Mouse (Mus musculus) CH12.LX (cell line): ENCODE data around the gene Edar. TPM values are rescaled to one million over a fixed set of nuclear protein-coding genes. Genes with fewer than 3 reads are reported as not detected.

ENCODE experiments used
- DNase-seq: peaks from one replicate; pipeline ENCODE4 v3.0.0-alpha.2; 2013; ENCODE audit errors: extremely low read depth
- H3K27ac ChIP-seq: 2 replicates; pipeline ENCODE4 v1.5.1; 2012; ENCODE audit warnings: low read depth, mild to moderate bottlenecking, control low read depth, moderate library complexity; ENCODE audit not compliant: insufficient read depth
- H3K27me3 ChIP-seq: replicated peaks from 2 replicates; pipeline ENCODE3; 2012; ENCODE audit warnings: inconsistent platforms
- H3K36me3 ChIP-seq, 2 experiments: replicated peaks in 1 of 2; 2 replicates each; pipeline versions ENCODE3 to v1.6.1; 2012; ENCODE audit warnings: inconsistent platforms in 1 of 2, low read length in 1 of 2, mild to moderate bottlenecking in 1 of 2, mixed read lengths in 1 of 2, moderate library complexity in 1 of 2; ENCODE audit not compliant: control insufficient read depth in 1 of 2, insufficient read depth in 1 of 2
- H3K4me1 ChIP-seq, 2 experiments: 2 replicates each; pipeline ENCODE4 v1.6.1; 2012; ENCODE audit warnings: inconsistent platforms in 1 of 2, moderate library complexity in 1 of 2; ENCODE audit not compliant: insufficient read depth in 2 of 2, control insufficient read depth in 1 of 2
- H3K4me2 ChIP-seq: 2 replicates; pipeline ENCODE4 v1.6.1; 2012; ENCODE audit warnings: low read depth, mild to moderate bottlenecking, control low read depth; ENCODE audit not compliant: poor library complexity, insufficient read depth, severe bottlenecking
- H3K4me3 ChIP-seq, 3 experiments: fragments of 150-350 bp in 1 of 3; sonication (generic) in 1 of 3; replicated peaks in 1 of 3; 2 replicates each; pipeline versions ENCODE3 to v1.5.1; 2011 to 2012; ENCODE audit warnings: low read depth in 2 of 3, low read length in 2 of 3, mild to moderate bottlenecking in 2 of 3, moderate library complexity in 2 of 3, control low read depth in 1 of 3, improper control_type of control experiment in 1 of 3, inconsistent platforms in 1 of 3, mixed read lengths in 1 of 3; ENCODE audit not compliant: poor library complexity in 1 of 3
- H3K79me2 ChIP-seq: replicated peaks from 2 replicates; pipeline ENCODE4 v1.6.1; 2012; ENCODE audit warnings: mild to moderate bottlenecking, moderate library complexity; ENCODE audit not compliant: control insufficient read depth, poor library complexity, insufficient read depth, severe bottlenecking; ENCODE audit errors: extremely low read depth
- H3K9ac ChIP-seq: 2 replicates; pipeline ENCODE4 v1.6.1; 2012; ENCODE audit warnings: low read depth, mild to moderate bottlenecking, control low read depth, moderate library complexity; ENCODE audit not compliant: insufficient read depth
- H3K9me3 ChIP-seq: replicated peaks from 2 replicates; pipeline ENCODE3; 2012; ENCODE audit warnings: low read length, inconsistent platforms, mixed read lengths
- CHD1 ChIP-seq: IDR thresholded peaks from 2 replicates; pipeline ENCODE4 v1.6.1; 2012; ENCODE audit warnings: low read depth, low read length, improper control_type of control experiment, inconsistent platforms
- E2F4 ChIP-seq: IDR thresholded peaks from 2 replicates; pipeline ENCODE4 v1.6.1; 2011; ENCODE audit warnings: low read depth, low read length, improper control_type of control experiment; ENCODE audit not compliant: insufficient replicate concordance
- ELF1 ChIP-seq: IDR thresholded peaks from 2 replicates; pipeline ENCODE4 v1.6.1; 2014; ENCODE audit warnings: low read depth, mild to moderate bottlenecking, inconsistent platforms, low read length, improper control_type of control experiment
- EP300 ChIP-seq: IDR thresholded peaks from 2 replicates; pipeline ENCODE4 v1.6.1; 2011; ENCODE audit warnings: low read length, improper control_type of control experiment
- GABPA ChIP-seq: IDR thresholded peaks from 2 replicates; pipeline ENCODE4 v1.6.1; 2012; ENCODE audit warnings: low read depth, low read length, improper control_type of control experiment, inconsistent platforms; ENCODE audit not compliant: insufficient replicate concordance
- HCFC1 ChIP-seq: IDR thresholded peaks from 2 replicates; pipeline ENCODE4 v1.6.1; 2012; ENCODE audit warnings: low read depth, mild to moderate bottlenecking, inconsistent platforms, low read length, improper control_type of control experiment
- JUND ChIP-seq: conservative IDR thresholded peaks from 2 replicates; pipeline ENCODE4 v1.6.1; 2011; ENCODE audit warnings: low read depth, low read length, improper control_type of control experiment
- KAT2A ChIP-seq: IDR thresholded peaks from 2 replicates; pipeline ENCODE4 v1.6.1; 2012; ENCODE audit warnings: low read length, improper control_type of control experiment, inconsistent platforms; ENCODE audit not compliant: insufficient replicate concordance
- MAFK ChIP-seq: IDR thresholded peaks from 2 replicates; pipeline ENCODE4 v1.6.1; 2011; ENCODE audit warnings: low read length, improper control_type of control experiment; ENCODE audit not compliant: insufficient replicate concordance
- MAZ ChIP-seq: IDR thresholded peaks from 2 replicates; pipeline ENCODE4 v1.6.1; 2012; ENCODE audit warnings: low read depth, mild to moderate bottlenecking, inconsistent platforms, low read length, improper control_type of control experiment, moderate library complexity
- NELFE ChIP-seq: IDR thresholded peaks from 2 replicates; pipeline ENCODE4 v1.6.1; 2011; ENCODE audit warnings: low read depth, low read length, improper control_type of control experiment
- POLR2A ChIP-seq: IDR thresholded peaks from 2 replicates; pipeline ENCODE4 v1.6.1; 2011; ENCODE audit warnings: low read depth, mild to moderate bottlenecking, improper control_type of control experiment, low read length
- POLR2AphosphoS2 ChIP-seq: IDR thresholded peaks from 2 replicates; pipeline ENCODE4 v1.6.1; 2011; ENCODE audit warnings: low read depth, low read length, improper control_type of control experiment
- RAD21 ChIP-seq: IDR thresholded peaks from 2 replicates; pipeline ENCODE4 v1.6.1; 2011; ENCODE audit warnings: low read depth, mild to moderate bottlenecking, low read length, improper control_type of control experiment, moderate library complexity
- SIN3A ChIP-seq: IDR thresholded peaks from 2 replicates; pipeline ENCODE4 v1.6.1; 2012; ENCODE audit warnings: low read length, improper control_type of control experiment, inconsistent platforms
- TBP ChIP-seq: conservative IDR thresholded peaks from 2 replicates; pipeline ENCODE4 v1.6.1; 2011; ENCODE audit warnings: low read depth, low read length, improper control_type of control experiment
- UBTF ChIP-seq: IDR thresholded peaks from 2 replicates; pipeline ENCODE4 v1.6.1; 2012; ENCODE audit warnings: low read depth, mild to moderate bottlenecking, inconsistent platforms, low read length, improper control_type of control experiment, moderate library complexity
- ZC3H11A ChIP-seq: IDR thresholded peaks from 2 replicates; pipeline ENCODE4 v1.6.1; 2012; ENCODE audit warnings: low read depth, mild to moderate bottlenecking, inconsistent platforms, low read length, improper control_type of control experiment
- ZMIZ1 ChIP-seq: IDR thresholded peaks from 2 replicates; pipeline ENCODE4 v1.6.1; 2012; ENCODE audit warnings: low read depth, mild to moderate bottlenecking, inconsistent platforms, low read length, improper control_type of control experiment
- dilution Hi-C: fragments of 300-500 bp; cut with MboI; formaldehyde crosslinking; loops from 2 replicates; pipeline ENCODE4 v1.14.3; 2020; ENCODE audit warnings: low sequenced_read_pairs; ENCODE audit not compliant: extremely low pct_unique_long_range_greater_than_20kb, extremely low pct_ligation_motif_present
- in situ Hi-C: fragments of 300-500 bp; cut with MboI; formaldehyde crosslinking; loops from 3 replicates; pipeline ENCODE4 v1.14.3; 2019; ENCODE audit warnings: low sequenced_read_pairs, low pct_ligation_motif_present, low pct_unique_long_range_greater_than_20kb, mixed read lengths
- polyA plus RNA-seq: library from polyadenylated mRNA; unstranded; fragments of >175 nt; gene quantifications from 2 replicates; pipeline ENCODE4 v1.2.1, GENCODE M21; 2012; ENCODE audit warnings: low read depth; ENCODE audit not compliant: insufficient read length
- total RNA-seq, 2 experiments: library from RNA; depleted of rRNA; stranded (reverse); fragments of 300-350 nt in 1 of 2; fragments of >200 nt in 1 of 2; gene quantifications; 2 replicates each; pipeline ENCODE4 v1.2.3; 2012 to 2014

Edar gene
- total and polyA plus RNA-seq, 3 experiments, result not detected

GRCm38 (mm10) chr10:58653679-58654078 is 21.8 kb downstream of the Edar start:
- Histone ChIP-seq H3K79me2 (no peaks in the 10 kb centered on the region), H3K27ac (no peak overlapping the region), H3K27me3 (peaks cover 26% of the 10 kb centered on the region), H3K4me2 (no peak overlapping the region), H3K36me3 (no peaks in the 10 kb centered on the region), H3K4me1 (peaks cover 0 to 4% of the 10 kb centered on the region in 2 experiments; a peak in 1 of 4 replicates), H3K9ac (no peak overlapping the region), H3K4me3 (no peak overlapping the region), H3K9me3 (peaks cover 5% of the 10 kb centered on the region)
- no peak for DNase-seq
- TF ChIP-seq E2F4 (no peak), POLR2AphosphoS2 (no peak), HCFC1 (no peak), ZMIZ1 (no peak), TBP (no peak)
- dilution Hi-C loops (no loop called here), in situ Hi-C loops (no loop called here)

- Histone ChIP-seq H3K9me3 (peaks cover 5% of the 10 kb centered on the region), H3K4me3 (no peak overlapping the region), H3K27me3 (peaks cover 28% of the 10 kb centered on the region), H3K79me2 (no peaks in the 10 kb centered on the region), H3K27ac (no peak overlapping the region), H3K4me1 (peaks cover 0 to 4% of the 10 kb centered on the region in 2 experiments; a peak in 1 of 4 replicates), H3K4me2 (no peak overlapping the region), H3K9ac (no peak overlapping the region), H3K36me3 (no peaks in the 10 kb centered on the region)
- dilution Hi-C loops, result no loop called here
- in situ Hi-C loops, result no loop called here
- TF ChIP-seq MAZ (no peak), ZC3H11A (no peak), NELFE (no peak), RAD21 (no peak), KAT2A (no peak), ELF1 (no peak), CHD1 (no peak), MAFK (no peak), SIN3A (no peak), JUND (no peak), UBTF (no peak), GABPA (no peak), POLR2A (no peak), EP300 (no peak), HCFC1 (no peak)
- no peak for DNase-seq
Observed at GRCm38 (mm10) chr10:58652418-58653394, 22.7 kb downstream of the Edar start.
